Mouse (Mus musculus): ENCODE measurements around the gene Sft2d1. TPM values are rescaled to one million over a fixed set of nuclear protein-coding genes. Genes with fewer than 3 reads are reported as not detected.

Sft2d1 gene
- polyA plus RNA-seq, 2 experiments, result 46.9 to 51.7 TPM

- no peak overlapping the region for H3K9ac ChIP-seq (replicated peaks)
- ATAC-seq (ENCODE audit: insufficient read depth), result no peak
- TF ChIP-seq EP300 (IDR thresholded peaks at IDR 0.05; ENCODE audit: low read depth) (no peak), CTCF (IDR thresholded peaks at IDR 0.05; ENCODE audit: low read depth) (peak; percentile 5; the same call in 1 of the 2 replicates)
- no peaks in the 10 kb centered on the region for H3K27me3 ChIP-seq (ENCODE audit: control insufficient read depth, insufficient read depth, low read length)
- WGBS (ENCODE audit: insufficient replicate concordance), result 59% methylated on average over 4 of the region's 4 CpGs
- no peaks in the 10 kb centered on the region for H3K4me1 ChIP-seq (replicated peaks; ENCODE audit: control insufficient read depth in 2 of 2, insufficient read depth in 2 of 2, low read length in 1 of 2)
- H3K36me3 ChIP-seq (replicated peaks; ENCODE audit: control insufficient read depth, insufficient read depth, low read depth), result no peaks in the 10 kb centered on the region
- H3K4me3 ChIP-seq (ENCODE audit: insufficient read depth in 1 of 2, low read depth in 2 of 2, low read length in 2 of 2), result no peak overlapping the region
- H3K9me3 ChIP-seq (ENCODE audit: control insufficient read depth, low read length), result no peaks in the 10 kb centered on the region
- H3K4me2 ChIP-seq (ENCODE audit: low read depth), result no peak overlapping the region
- no peak for DNase-seq (ENCODE audit: low read depth in 3 of 3, low spot score in 3 of 3)
- no peak overlapping the region for H3K27ac ChIP-seq
Measured at GRCm38 (mm10) chr17:8301515-8301914, 9.4 kb upstream of the Sft2d1 start.

- DNase-seq (ENCODE audit: low read depth in 3 of 3, low spot score in 3 of 3) (no peak), ATAC-seq (ENCODE audit: insufficient read depth) (no peak)
- no peaks in the 10 kb centered on the region for H3K9me3 ChIP-seq (ENCODE audit: control insufficient read depth, low read length)
Measured at GRCm38 (mm10) chr17:8302772-8303438, 8.0 kb upstream of the Sft2d1 start.

DNA sequence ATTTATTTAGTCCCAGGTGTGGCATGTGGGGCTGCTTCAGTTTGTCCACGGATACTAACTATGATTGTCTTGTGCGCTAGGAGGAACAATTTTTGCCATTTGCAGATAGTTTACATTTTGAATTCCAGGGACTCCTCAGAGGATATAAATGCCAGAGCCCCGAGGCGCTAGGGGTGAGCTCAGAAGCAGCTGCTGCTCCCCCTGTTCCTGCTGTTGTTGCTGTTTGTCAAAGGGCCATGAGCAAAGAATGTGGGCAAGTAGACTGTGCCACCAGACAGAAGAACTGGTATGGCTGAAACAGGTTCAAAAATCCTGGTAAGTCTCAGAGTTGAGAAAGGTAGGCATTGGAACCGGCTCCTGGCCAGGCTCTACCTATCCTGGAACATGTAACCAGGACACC, 7.2 kb upstream of the Sft2d1 start:
- Histone ChIP-seq H3K4me1 (replicated peaks; ENCODE audit: control insufficient read depth in 2 of 2, insufficient read depth in 2 of 2, low read length in 1 of 2) (no peaks in the 10 kb centered on the region), H3K27me3 (ENCODE audit: control insufficient read depth, insufficient read depth, low read length) (no peaks in the 10 kb centered on the region), H3K4me2 (ENCODE audit: low read depth) (no peak overlapping the region), H3K4me3 (ENCODE audit: insufficient read depth in 1 of 2, low read depth in 2 of 2, low read length in 2 of 2) (no peak overlapping the region), H3K9ac (replicated peaks) (no peak overlapping the region), H3K9me3 (ENCODE audit: control insufficient read depth, low read length) (no peaks in the 10 kb centered on the region), H3K36me3 (replicated peaks; ENCODE audit: control insufficient read depth, insufficient read depth, low read depth) (no peaks in the 10 kb centered on the region), H3K27ac (no peak overlapping the region)
- WGBS (ENCODE audit: insufficient replicate concordance), result 58% methylated on average over 5 of the region's 5 CpGs
- ATAC-seq (ENCODE audit: insufficient read depth), result no peak
- DNase-seq (ENCODE audit: low read depth in 3 of 3, low spot score in 3 of 3), result no peak
- no peak for TF ChIP-seq EP300 (IDR thresholded peaks at IDR 0.05; ENCODE audit: low read depth)
- TF ChIP-seq CTCF (IDR thresholded peaks at IDR 0.05; ENCODE audit: low read depth), result no peak

More at GRCm38 (mm10) chr17:8302772-8303438, 8.0 kb upstream of the Sft2d1 start:
- Histone ChIP-seq H3K4me2 (ENCODE audit: low read depth) (no peak overlapping the region), H3K4me3 (ENCODE audit: insufficient read depth in 1 of 2, low read depth in 2 of 2, low read length in 2 of 2) (no peak overlapping the region), H3K27ac (no peak overlapping the region), H3K4me1 (replicated peaks; ENCODE audit: control insufficient read depth in 2 of 2, insufficient read depth in 2 of 2, low read length in 1 of 2) (no peaks in the 10 kb centered on the region), H3K27me3 (ENCODE audit: control insufficient read depth, insufficient read depth, low read length) (no peaks in the 10 kb centered on the region), H3K9ac (replicated peaks) (no peak overlapping the region), H3K36me3 (replicated peaks; ENCODE audit: control insufficient read depth, insufficient read depth, low read depth) (no peaks in the 10 kb centered on the region)
- TF ChIP-seq EP300 (IDR thresholded peaks at IDR 0.05; ENCODE audit: low read depth) (no peak), CTCF (IDR thresholded peaks at IDR 0.05; ENCODE audit: low read depth) (no peak)
- 49% methylated on average over 7 of the region's 7 CpGs for WGBS (ENCODE audit: insufficient replicate concordance)

- DNase-seq (ENCODE audit: low read depth in 3 of 3, low spot score in 3 of 3), result no peak
- Histone ChIP-seq H3K9ac (replicated peaks) (no peak overlapping the region), H3K9me3 (ENCODE audit: control insufficient read depth, low read length) (no peaks in the 10 kb centered on the region), H3K4me3 (ENCODE audit: insufficient read depth in 1 of 2, low read depth in 2 of 2, low read length in 2 of 2) (no peak overlapping the region), H3K4me2 (ENCODE audit: low read depth) (no peak overlapping the region), H3K36me3 (replicated peaks; ENCODE audit: control insufficient read depth, insufficient read depth, low read depth) (no peaks in the 10 kb centered on the region), H3K27ac (no peak overlapping the region), H3K27me3 (ENCODE audit: control insufficient read depth, insufficient read depth, low read length) (no peaks in the 10 kb centered on the region), H3K4me1 (replicated peaks; ENCODE audit: control insufficient read depth in 2 of 2, insufficient read depth in 2 of 2, low read length in 1 of 2) (no peaks in the 10 kb centered on the region; a peak in 1 of 4 replicates)
- no peak for ATAC-seq (ENCODE audit: insufficient read depth)
- 43% methylated on average over 3 of the region's 3 CpGs for WGBS (ENCODE audit: insufficient replicate concordance)
- TF ChIP-seq EP300 (IDR thresholded peaks at IDR 0.05; ENCODE audit: low read depth), result no peak
- TF ChIP-seq CTCF (IDR thresholded peaks at IDR 0.05; ENCODE audit: low read depth), result peak; percentile 55
Measured at GRCm38 (mm10) chr17:8305801-8306200, 5.1 kb upstream of the Sft2d1 start.

- Histone ChIP-seq H3K4me3 (ENCODE audit: insufficient read depth in 1 of 2, low read depth in 2 of 2, low read length in 2 of 2) (peak overlapping the region; percentile 74 to 85), H3K27me3 (ENCODE audit: control insufficient read depth, insufficient read depth, low read length) (no peaks in the 10 kb centered on the region), H3K9ac (replicated peaks) (peak overlapping the region; percentile 82), H3K4me1 (replicated peaks; ENCODE audit: control insufficient read depth in 2 of 2, insufficient read depth in 2 of 2, low read length in 1 of 2) (peaks cover 8 to 17% of the 10 kb centered on the region in 2 experiments; a peak in 3 of 4 replicates), H3K27ac (no peak overlapping the region), H3K36me3 (replicated peaks; ENCODE audit: control insufficient read depth, insufficient read depth, low read depth) (no peaks in the 10 kb centered on the region), H3K9me3 (ENCODE audit: control insufficient read depth, low read length) (no peaks in the 10 kb centered on the region), H3K4me2 (ENCODE audit: low read depth) (peak overlapping the region; percentile 87)
- DNase-seq (ENCODE audit: low read depth in 3 of 3, low spot score in 3 of 3), result no peak
- TF ChIP-seq CTCF (IDR thresholded peaks at IDR 0.05; ENCODE audit: low read depth), result no peak
- TF ChIP-seq EP300 (IDR thresholded peaks at IDR 0.05; ENCODE audit: low read depth), result no peak
- 13% methylated on average over 3 of the region's 3 CpGs for WGBS (ENCODE audit: insufficient replicate concordance)
- ATAC-seq (ENCODE audit: insufficient read depth), result no peak
Measured at GRCm38 (mm10) chr17:8311751-8312150, 849 bp downstream of the Sft2d1 start.
